ENCODE assay signal across 8 mouse cellular contexts in genomic region chr17:56241541-56242401, GRCm38 (mm10). TPM values are rescaled to one million over a fixed set of nuclear protein-coding genes. Genes with fewer than 3 reads are reported as not detected.
A peak's percentile ranks its signal among the peaks of the same experiment; 100 is the strongest.
DNase-seq lines count a peak whose midpoint lies in the region; ATAC-seq lines count a peak whose summit lies in the region.

No protein-coding gene starts in this region.

- H3K4me2 ChIP-seq in midbrain, embryonic 12.5 days (replicated peaks) = peak overlapping the region; percentile 49

- no peaks in the 10 kb centered on the region for H3K4me1 ChIP-seq in midbrain, embryonic 12.5 days

- H3K27me3 ChIP-seq in midbrain, embryonic 12.5 days = peaks cover 23% of the 10 kb centered on the region

- H3K4me3 ChIP-seq in midbrain, embryonic 12.5 days = peak overlapping the region; percentile 39

- no peak overlapping the region for H3K27ac ChIP-seq in midbrain, embryonic 12.5 days (replicated peaks)

- intact Hi-C loops in left cerebral cortex, postnatal 25 days (cut with DNase I) = no loop called here

- no peaks in the 10 kb centered on the region for H3K9me3 ChIP-seq in midbrain, embryonic 12.5 days

- WGBS in midbrain, embryonic 12.5 days = 2% methylated on average over 33 of the region's 33 CpGs

- H3K36me3 ChIP-seq in midbrain, embryonic 12.5 days = no peaks in the 10 kb centered on the region

- DNase-seq in T-cell, adult 2 months (ENCODE audit: low spot score) = peak; percentile 56
- peak; percentile 92 for DNase-seq in cerebellum, adult 9-11 months
- DNase-seq in gastrocnemius, adult 18-20 months (ENCODE audit: low spot score) = peak; percentile 86
- peak; percentile 72 to 88 for DNase-seq in left cerebral cortex, postnatal 25 days (ENCODE audit: low spot score in 2 of 2)
- peak; percentile 74 for DNase-seq in skeletal muscle tissue, adult 2 months (ENCODE audit: low read depth, low spot score)
- DNase-seq in yolk sac, embryonic 10.5 days (ENCODE audit: low spot score) = peak; percentile 77

- ATAC-seq in inflammation-experienced regulatory T-cells, adult 6 months = peak; percentile 68
- peak; percentile 69 for ATAC-seq in midbrain, embryonic 12.5 days (ENCODE audit: low FRiP score, low read depth)

- peak overlapping the region; percentile 20; the same call in 1 of the 2 replicates for H3K9ac ChIP-seq in midbrain, embryonic 12.5 days (replicated peaks)

RNA-seq across cellular contexts. Expression of gene Fem1a, which starts 14.8 kb away (rescaled TPM):
- total RNA-seq in gastrocnemius, adult 18-20 months (2021) = 100 to 1,000 TPM; 157 to 172 TPM
- polyA plus RNA-seq in inflammation-experienced regulatory T-cells, adult 6 months (2017; shearing (Covaris generic)) = 1 to 10 TPM; 4.9 to 6.2 (median 6.1) TPM
- total RNA-seq in left cerebral cortex, postnatal 25 days (2021) = 10 to 100 TPM; 33.5 to 34.1 TPM
- polyA plus RNA-seq in midbrain, embryonic 12.5 days (2016; fragmentation: Nextera tagmentation; extraction: Ambion mirVana) = 17.9 and 18.6 TPM in 2 replicates

RNA-seq across cellular contexts. Expression of gene Dpp9, which starts 23.1 kb away (rescaled TPM):
- 10 to 100 TPM; 35.6 to 41.6 TPM for total RNA-seq in gastrocnemius, adult 18-20 months (2021)
- 10 to 100 TPM; 13.6 to 17.5 (median 14.5) TPM for polyA plus RNA-seq in inflammation-experienced regulatory T-cells, adult 6 months (2017; shearing (Covaris generic))
- 10 to 100 TPM; 68.3 to 71.4 TPM for total RNA-seq in left cerebral cortex, postnatal 25 days (2021)
- 41.0 and 43.9 TPM in 2 replicates for polyA plus RNA-seq in midbrain, embryonic 12.5 days (2016; fragmentation: Nextera tagmentation; extraction: Ambion mirVana)

RNA-seq across cellular contexts. Expression of gene Ticam1, which starts 34.8 kb away (rescaled TPM):
- total RNA-seq in gastrocnemius, adult 18-20 months (2021) = 1 to 10 TPM; 2.0 to 2.5 TPM
- 10 to 100 TPM in 1 of 3 experiments, 1 to 10 TPM in 2; 8.1 to 11.5 (median 8.7) TPM for polyA plus RNA-seq in inflammation-experienced regulatory T-cells, adult 6 months (2017; shearing (Covaris generic))
- total RNA-seq in left cerebral cortex, postnatal 25 days (2021) = 1 to 10 TPM; 5.2 to 5.4 TPM
- 1.7 TPM in 2 replicates for polyA plus RNA-seq in midbrain, embryonic 12.5 days (2016; fragmentation: Nextera tagmentation; extraction: Ambion mirVana)

RNA-seq across cellular contexts. Expression of gene Plin3, which starts 50.9 kb away (rescaled TPM):
- total RNA-seq in gastrocnemius, adult 18-20 months (2021) = 10 to 100 TPM; 32.4 to 50.3 TPM
- polyA plus RNA-seq in inflammation-experienced regulatory T-cells, adult 6 months (2017; shearing (Covaris generic)) = 10 to 100 TPM; 25.6 to 28.7 (median 25.6) TPM
- total RNA-seq in left cerebral cortex, postnatal 25 days (2021) = 10 to 100 TPM in 1 of 2 experiments, 1 to 10 TPM in 1; 7.6 to 10.3 TPM
- polyA plus RNA-seq in midbrain, embryonic 12.5 days (2016; fragmentation: Nextera tagmentation; extraction: Ambion mirVana) = 28.9 and 29.0 TPM in 2 replicates

RNA-seq across cellular contexts. Expression of gene Mydgf, which starts 58.1 kb away (rescaled TPM):
- total RNA-seq in gastrocnemius, adult 18-20 months (2021) = 10 to 100 TPM; 17.1 to 17.5 TPM
- 10 to 100 TPM; 53.3 to 65.6 (median 59.5) TPM for polyA plus RNA-seq in inflammation-experienced regulatory T-cells, adult 6 months (2017; shearing (Covaris generic))
- 10 to 100 TPM; 40.5 to 42.1 TPM for total RNA-seq in left cerebral cortex, postnatal 25 days (2021)
- 56.8 and 61.6 TPM in 2 replicates for polyA plus RNA-seq in midbrain, embryonic 12.5 days (2016; fragmentation: Nextera tagmentation; extraction: Ambion mirVana)

Comparison
In these comparisons a context has a peak if more than half of its experiments do, and no peak if none do; other contexts are left out.
1. RNA of gene Fem1a, which starts 14.8 kb away (total RNA-seq): 157 to 172 TPM in gastrocnemius, adult 18-20 months; 33.5 to 34.1 TPM in left cerebral cortex, postnatal 25 days; every median in the first group is over 4 times any median in the second.
2. Peak in every context shown above with its lines, with median percentiles within 50 percentile points of each other: DNase-seq.